Mouse (Mus musculus) forebrain, postnatal 0 days (tissue): Measurements from ENCODE around the gene Mad2l1. TPM values are rescaled to one million over a fixed set of nuclear protein-coding genes. Genes with fewer than 3 reads are reported as not detected.

ENCODE experiments used
- ATAC-seq: fragments of 200-750 bp; cut with Nextera tagmentation; 2 replicates; pipeline ENCODE4 v1.8.0; 2017; ENCODE audit warnings: mild to moderate bottlenecking, moderate library complexity
- DNase-seq: peaks from one replicate; pipeline ENCODE4 v3.0.0-alpha.2; 2015
- H3K27ac ChIP-seq: fragments of 300-500 bp; sonication (generic); 2 replicates; pipeline ENCODE4 v1.5.1; 2014; ENCODE audit warnings: low read depth, mild to moderate bottlenecking, antibody characterized with exemption, low read length, moderate library complexity, mixed read lengths
- H3K27me3 ChIP-seq: fragments of 300-500 bp; sonication (generic); 2 replicates; pipeline ENCODE4 v1.6.1; 2014; ENCODE audit warnings: mild to moderate bottlenecking, low read length, mixed read lengths; ENCODE audit not compliant: insufficient read depth
- H3K36me3 ChIP-seq: fragments of 300-500 bp; sonication (generic); 2 replicates; pipeline ENCODE4 v1.6.1; 2014; ENCODE audit warnings: mild to moderate bottlenecking, moderate library complexity; ENCODE audit not compliant: insufficient read depth
- H3K4me1 ChIP-seq: fragments of 300-500 bp; sonication (generic); 2 replicates; pipeline ENCODE4 v1.6.1; 2014; ENCODE audit warnings: antibody characterized with exemption; ENCODE audit not compliant: insufficient read depth
- H3K4me2 ChIP-seq: fragments of 300-500 bp; sonication (generic); 2 replicates; pipeline ENCODE4 v1.6.1; 2014; ENCODE audit warnings: low read depth, mild to moderate bottlenecking, moderate library complexity
- H3K4me3 ChIP-seq: fragments of 300-500 bp; sonication (generic); 2 replicates; pipeline ENCODE4 v1.5.1; 2014; ENCODE audit warnings: low read depth, low read length, mixed read lengths
- H3K9ac ChIP-seq: fragments of 300-500 bp; sonication (generic); 2 replicates; pipeline ENCODE4 v1.6.1; 2014; ENCODE audit warnings: mild to moderate bottlenecking
- H3K9me3 ChIP-seq: fragments of 300-500 bp; sonication (generic); 2 replicates; pipeline ENCODE4 v1.6.1; 2016; ENCODE audit warnings: low read length
- CTCF ChIP-seq: sonication (generic); IDR thresholded peaks from 2 replicates; pipeline ENCODE4 v1.5.1; 2016; ENCODE audit warnings: antibody characterized with exemption, control low read depth, low read depth
- WGBS: fragments of 180-500 bp; shearing (Covaris S2); extraction: QIAGEN DNeasy Blood & Tissue Kit; methylation state at CpG from one replicate; pipeline ENCODE4 v1.1.7; 2014; 5-methylcytosine and 5-hydroxymethylcytosine counted together
- polyA plus RNA-seq: library from polyadenylated mRNA; unstranded; fragments of >200 nt; fragmentation: Nextera tagmentation; extraction: Ambion mirVana; gene quantifications from 2 replicates; pipeline ENCODE4 v1.2.1, GENCODE M21; 2015
- total RNA-seq: library from RNA; depleted of rRNA; stranded (reverse); fragments of >200 nt; gene quantifications from 2 replicates; pipeline ENCODE4 v1.2.3, GENCODE M21; 2014; rRNA removed

The Mad2l1 gene
- total and polyA plus RNA-seq, 2 experiments from 2014 or later, result 8.2 to 18.3 TPM

DNA sequence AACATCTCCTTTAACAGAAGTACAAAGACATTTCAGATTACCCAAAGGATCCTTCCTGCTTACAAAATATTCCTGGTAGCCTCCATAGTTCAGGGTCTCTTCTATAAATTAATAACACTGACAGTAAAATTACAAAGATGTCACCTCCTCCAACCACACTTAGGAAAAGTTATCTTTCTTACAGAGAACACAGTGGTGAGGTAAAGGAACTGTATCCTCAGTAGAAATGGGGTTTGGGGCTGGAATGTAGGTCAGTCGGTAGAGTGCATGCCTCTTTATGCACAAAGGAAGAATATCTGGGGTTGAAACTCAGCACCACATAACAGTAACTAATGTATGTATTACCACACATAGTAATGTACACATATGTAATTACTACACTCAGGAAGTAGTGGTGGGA is 24.8 kb downstream of the Mad2l1 start, which contains the start of gene Vmn1r32:
Vmn1r32 (minus strand) TSS at position 101 of the 400 bp plus-strand sequence.
- no peaks in the 10 kb centered on the region for H3K9me3 ChIP-seq
- H3K4me2 ChIP-seq, result no peak within 1 kb of the TSS
- no peak for DNase-seq
- no peak for ATAC-seq
- no peaks in the 10 kb centered on the region for H3K27me3 ChIP-seq
- no peak within 1 kb of the TSS for H3K9ac ChIP-seq
- WGBS, result 79% methylated on average over 1 of the region's 1 CpGs
- H3K27ac ChIP-seq, result no peak within 1 kb of the TSS
- H3K4me3 ChIP-seq, result no peak within 1 kb of the TSS
- no peaks in the 10 kb centered on the region for H3K36me3 ChIP-seq
- no peaks in the 10 kb centered on the region for H3K4me1 ChIP-seq
- TF ChIP-seq CTCF, result no peak

- Histone ChIP-seq H3K4me2 (no peak overlapping the region), H3K36me3 (no peaks in the 10 kb centered on the region), H3K27me3 (no peaks in the 10 kb centered on the region), H3K27ac (no peak overlapping the region), H3K9me3 (no peaks in the 10 kb centered on the region), H3K9ac (no peak overlapping the region), H3K4me1 (no peaks in the 10 kb centered on the region), H3K4me3 (no peak overlapping the region)
- ATAC-seq (no peak), DNase-seq (no peak)
- TF ChIP-seq CTCF, result no peak
Measured at GRCm38 (mm10) chr6:66595804-66596203, 60.6 kb downstream of the Mad2l1 start.

Other genes with a start within 250 kb of the Mad2l1 start
- not detected in 2 replicates for gene Vmn1r32, start 24.7 kb downstream of the Mad2l1 start, total RNA-seq
- gene Vmn1r32, start 24.7 kb downstream of the Mad2l1 start, polyA plus RNA-seq, result not detected in 2 replicates
- not detected in 2 replicates for gene Vmn1r33, start 82.9 kb downstream of the Mad2l1 start, total RNA-seq
- gene Vmn1r33, start 82.9 kb downstream of the Mad2l1 start, polyA plus RNA-seq, result not detected in 2 replicates
- gene Vmn1r34, start 108.5 kb downstream of the Mad2l1 start, total RNA-seq, result not detected in 2 replicates
- gene Vmn1r34, start 108.5 kb downstream of the Mad2l1 start, polyA plus RNA-seq, result not detected in 2 replicates
- gene Vmn1r35, start 150.5 kb downstream of the Mad2l1 start, total RNA-seq, result not detected in 2 replicates
- not detected in 2 replicates for gene Vmn1r35, start 150.5 kb downstream of the Mad2l1 start, polyA plus RNA-seq
- gene Vmn1r36, start 183.8 kb downstream of the Mad2l1 start, total RNA-seq, result not detected in 2 replicates
- gene Vmn1r36, start 183.8 kb downstream of the Mad2l1 start, polyA plus RNA-seq, result not detected in 2 replicates
- gene Vmn1r37, start 194.0 kb downstream of the Mad2l1 start, total RNA-seq, result not detected in 2 replicates
- not detected in 2 replicates for gene Vmn1r37, start 194.0 kb downstream of the Mad2l1 start, polyA plus RNA-seq
- gene Vmn1r38, start 247.2 kb downstream of the Mad2l1 start, total RNA-seq, result not detected in 2 replicates
- not detected in 2 replicates for gene Vmn1r38, start 247.2 kb downstream of the Mad2l1 start, polyA plus RNA-seq